Mouse (Mus musculus) splenic B cell, adult 2 months (primary cell): ENCODE data around the gene Opcml.

Experiments
- DNase-seq: peaks from one replicate; pipeline ENCODE4 v3.0.0-alpha.2; 2011; ENCODE audit warnings: low read depth, low spot score
- H3K27me3 ChIP-seq: 2 replicates; pipeline ENCODE4 v1.6.1; 2012; ENCODE audit warnings: mild to moderate bottlenecking, low read length, moderate library complexity, mixed read lengths; ENCODE audit not compliant: control insufficient read depth, poor library complexity, insufficient read depth, severe bottlenecking
- H3K36me3 ChIP-seq: 2 replicates; pipeline ENCODE4 v1.6.1; 2012; ENCODE audit warnings: mild to moderate bottlenecking, low read length, moderate library complexity, mixed read lengths; ENCODE audit not compliant: control insufficient read depth, poor library complexity, insufficient read depth, severe bottlenecking

Gene Opcml

DNA sequence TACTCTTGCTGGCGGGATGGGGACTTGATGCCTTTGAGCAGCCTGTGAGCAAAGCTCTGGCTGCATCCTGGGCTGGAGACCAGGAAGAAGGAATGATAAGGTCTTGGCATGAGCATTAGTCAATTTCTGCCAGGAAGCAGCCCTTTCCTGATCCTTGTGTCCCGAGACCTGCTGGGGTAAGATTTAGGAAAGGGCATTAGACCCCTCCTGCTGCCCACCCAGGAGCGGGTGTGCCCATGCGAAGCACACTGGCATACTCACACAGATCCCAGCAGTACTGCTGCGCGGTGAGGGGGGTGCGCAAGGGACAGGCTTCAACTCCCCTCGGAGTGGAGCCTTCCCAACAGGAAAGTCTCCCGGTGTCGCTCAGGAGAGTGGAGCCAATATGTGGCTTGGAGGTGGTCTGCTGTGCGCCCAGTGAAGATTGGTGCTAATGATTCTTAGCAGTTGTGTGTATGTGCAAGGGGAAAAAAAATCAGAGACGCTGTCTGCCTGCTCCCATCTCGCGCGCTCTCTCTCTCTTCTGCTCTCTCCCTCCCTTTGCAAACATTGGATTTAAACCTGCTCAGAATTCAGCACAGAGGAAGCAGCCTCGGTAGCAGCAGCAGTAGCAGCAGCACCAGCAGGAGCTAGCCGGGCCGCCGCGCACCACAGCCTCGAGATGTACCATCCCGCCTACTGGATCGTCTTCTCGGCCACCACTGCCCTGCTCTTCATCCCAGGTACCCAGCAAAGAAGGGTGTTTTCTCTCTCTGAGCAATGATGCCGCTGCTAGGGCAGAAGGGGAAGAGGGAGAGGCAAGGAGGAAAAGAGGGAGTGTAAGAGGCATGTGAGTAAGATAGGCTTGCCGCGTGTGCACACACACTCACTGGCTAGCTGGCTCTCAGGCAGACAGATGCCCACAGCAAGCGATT, at the start of gene Opcml:
Gene Opcml (plus strand): TSS at position 51 of the 914 bp plus-strand sequence.
- Histone ChIP-seq H3K36me3 (no peaks in the 10 kb centered on the region), H3K27me3 (no peaks in the 10 kb centered on the region)
- no peak for DNase-seq

DNA sequence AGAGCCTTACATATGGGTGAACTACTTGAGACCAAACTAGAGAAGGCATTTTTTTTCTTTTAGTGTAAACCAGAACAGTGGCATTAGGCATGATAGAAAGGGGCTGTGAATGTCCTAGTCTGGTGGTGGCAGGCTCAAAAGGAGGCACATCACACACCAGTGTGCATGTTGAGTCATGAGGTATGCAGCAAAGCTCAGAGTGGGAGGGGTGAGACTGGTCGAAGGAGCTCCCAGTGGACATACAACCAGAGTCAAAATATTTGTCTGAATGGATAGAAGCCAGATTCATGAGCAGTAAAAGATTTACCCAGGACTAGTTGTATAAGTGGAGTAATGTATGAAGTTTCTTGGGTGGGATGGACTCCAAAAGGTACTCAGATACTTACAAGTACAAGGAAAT, 31.9 kb upstream of the Opcml start:
- Histone ChIP-seq H3K27me3 (no peaks in the 10 kb centered on the region), H3K36me3 (no peaks in the 10 kb centered on the region)
- DNase-seq, result no peak

DNA sequence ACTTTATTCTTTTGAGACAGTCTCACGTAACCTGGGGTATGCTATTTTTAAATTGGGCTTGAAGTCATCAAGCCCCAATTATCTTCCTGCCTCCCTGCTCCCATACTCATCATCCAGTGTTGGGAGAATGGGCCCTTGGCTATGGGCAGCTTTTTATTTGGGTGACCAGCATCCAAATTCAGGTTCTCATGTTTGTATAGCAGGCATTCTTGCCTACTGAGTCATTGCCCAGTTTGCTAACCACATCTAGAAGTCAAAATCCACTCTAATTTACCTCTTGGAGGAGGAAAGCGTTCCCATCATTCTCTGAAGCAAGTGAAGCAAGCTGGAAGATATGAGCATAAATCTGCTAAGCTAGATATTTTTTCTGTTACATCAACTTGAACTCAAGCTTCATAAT, 29.4 kb upstream of the Opcml start:
- H3K36me3 ChIP-seq, result no peaks in the 10 kb centered on the region
- no peak for DNase-seq
- no peaks in the 10 kb centered on the region for H3K27me3 ChIP-seq

DNA sequence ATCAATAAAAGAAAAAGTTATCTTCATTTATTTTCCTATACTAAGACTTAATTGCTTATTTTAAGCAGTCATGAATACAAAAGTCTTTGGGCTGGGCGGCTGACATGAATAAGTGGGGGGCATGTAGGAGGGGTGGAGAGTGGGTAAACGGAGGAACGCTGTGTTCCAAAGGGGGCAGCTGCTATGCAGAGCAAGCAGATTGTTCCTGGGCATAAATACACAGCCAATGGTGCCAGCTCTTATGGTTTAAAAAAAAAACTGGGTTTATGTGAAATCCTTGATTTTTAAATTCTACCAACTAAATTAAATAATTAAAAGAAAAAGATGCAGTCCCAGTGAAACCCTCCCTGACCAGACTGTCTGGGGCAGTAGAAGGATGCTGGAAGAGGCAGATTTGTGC, 24.1 kb upstream of the Opcml start:
- no peaks in the 10 kb centered on the region for H3K36me3 ChIP-seq

DNA sequence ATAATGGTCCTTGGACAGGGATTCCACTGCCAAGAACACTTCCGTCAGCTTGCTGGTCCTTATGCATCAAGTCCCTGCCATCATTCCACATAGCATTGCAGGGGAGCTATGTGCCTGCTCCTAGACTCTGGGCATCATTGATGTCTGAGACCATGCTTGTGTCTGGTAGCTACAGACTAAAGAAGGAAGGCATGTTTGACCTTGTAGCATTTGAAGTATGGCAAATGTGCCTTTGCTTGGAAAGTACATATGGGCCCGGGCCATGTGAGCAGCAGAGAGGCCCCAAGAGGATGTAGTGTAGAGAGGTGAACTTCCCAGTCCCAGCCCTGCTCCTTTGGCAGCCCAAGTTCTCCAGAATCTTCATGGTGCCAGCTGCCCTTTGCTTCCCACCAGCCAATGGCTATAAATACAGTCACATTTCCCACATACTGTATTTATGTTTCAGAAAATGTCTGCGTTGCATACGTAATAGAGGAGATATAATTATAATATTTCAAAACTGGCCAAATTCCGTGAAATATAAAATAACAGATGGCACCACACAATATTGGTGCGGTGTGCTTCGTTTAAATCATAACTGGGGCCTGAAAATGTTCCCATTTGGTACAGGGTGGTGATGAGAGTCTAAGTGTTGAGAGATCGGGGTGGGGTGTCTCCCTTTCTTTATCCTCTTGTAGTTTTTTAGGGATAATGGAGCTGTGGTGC, 23.2 kb upstream of the Opcml start:
- no peaks in the 10 kb centered on the region for H3K27me3 ChIP-seq
- no peaks in the 10 kb centered on the region for H3K36me3 ChIP-seq
- DNase-seq, result no peak

More for the DNA sequence above, 24.1 kb upstream of the Opcml start:
- no peak for DNase-seq
- no peaks in the 10 kb centered on the region for H3K27me3 ChIP-seq

DNA sequence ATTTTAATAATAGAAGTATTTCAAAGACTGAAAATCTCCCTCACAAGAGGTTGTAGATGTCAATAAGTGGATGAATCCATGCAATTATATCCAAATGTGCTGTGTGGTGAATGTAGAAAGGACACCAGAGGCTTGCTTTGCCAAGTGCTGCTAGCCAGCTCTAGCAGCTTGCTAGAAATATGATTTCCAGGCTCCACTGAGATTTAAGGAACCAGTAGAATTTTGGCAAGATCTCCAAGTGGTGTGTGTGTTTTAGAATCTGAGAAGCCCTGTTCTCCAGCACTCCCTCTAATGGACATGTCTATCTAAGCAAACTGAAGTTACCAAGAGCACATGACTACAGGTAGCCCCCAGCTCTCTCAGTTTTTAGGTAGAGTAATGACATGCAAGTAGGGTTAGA, 21.8 kb upstream of the Opcml start:
- Histone ChIP-seq H3K27me3 (no peaks in the 10 kb centered on the region), H3K36me3 (no peaks in the 10 kb centered on the region)
- no peak for DNase-seq

DNA sequence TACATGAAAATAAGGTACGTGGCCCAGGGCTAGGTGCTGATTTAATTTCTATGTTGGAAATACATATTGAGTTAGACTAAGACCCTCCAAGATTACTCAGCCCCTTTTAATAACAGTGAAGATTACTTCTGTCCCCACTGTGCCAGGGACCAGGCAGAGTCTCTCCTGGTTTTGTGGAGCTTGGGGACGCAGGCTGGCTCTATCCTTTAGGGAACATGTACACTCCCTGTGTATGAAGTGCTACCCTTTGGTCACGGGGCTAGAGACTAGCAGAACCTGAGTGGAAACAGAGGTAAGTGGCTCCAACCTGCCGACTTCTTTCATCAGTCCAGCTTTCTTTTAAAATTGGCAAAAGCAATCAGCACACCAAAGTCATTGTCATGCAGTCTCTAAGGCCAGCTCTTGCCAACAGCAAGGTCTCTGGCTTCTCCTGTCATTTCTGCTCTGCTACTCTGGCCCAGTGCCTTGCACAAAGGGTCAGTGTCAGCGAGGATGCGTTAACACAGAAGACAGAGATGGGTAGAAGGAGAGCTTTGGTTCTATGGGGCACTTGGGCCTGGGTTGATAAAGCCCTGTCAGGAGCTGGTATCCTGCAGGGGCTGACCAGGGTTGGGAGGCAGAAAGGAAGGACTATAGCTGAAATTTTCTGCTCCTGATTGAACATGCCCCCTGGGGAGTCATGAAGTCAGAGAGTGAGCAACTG, 9.1 kb upstream of the Opcml start:
- Histone ChIP-seq H3K27me3 (no peaks in the 10 kb centered on the region), H3K36me3 (no peaks in the 10 kb centered on the region)
- DNase-seq, result no peak

DNA sequence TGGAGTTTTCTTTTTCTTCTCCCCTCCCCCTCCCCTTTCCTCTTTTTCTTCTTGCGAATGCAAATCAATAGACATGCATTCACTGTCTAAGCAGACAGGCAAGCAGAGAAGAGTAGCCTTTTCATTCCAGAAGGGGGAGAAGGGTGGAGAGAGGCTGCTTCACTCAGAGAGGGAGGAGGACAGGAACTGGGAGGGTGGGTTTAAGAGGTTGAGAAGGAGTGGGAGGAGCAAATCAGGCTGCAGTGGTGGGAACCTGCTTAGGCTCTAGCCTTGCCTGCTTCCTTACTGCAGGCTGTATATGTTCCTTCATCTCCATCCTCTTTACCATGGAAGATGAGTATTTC, 8.6 kb upstream of the Opcml start:
- H3K27me3 ChIP-seq, result no peaks in the 10 kb centered on the region
- no peaks in the 10 kb centered on the region for H3K36me3 ChIP-seq
- DNase-seq, result no peak

DNA sequence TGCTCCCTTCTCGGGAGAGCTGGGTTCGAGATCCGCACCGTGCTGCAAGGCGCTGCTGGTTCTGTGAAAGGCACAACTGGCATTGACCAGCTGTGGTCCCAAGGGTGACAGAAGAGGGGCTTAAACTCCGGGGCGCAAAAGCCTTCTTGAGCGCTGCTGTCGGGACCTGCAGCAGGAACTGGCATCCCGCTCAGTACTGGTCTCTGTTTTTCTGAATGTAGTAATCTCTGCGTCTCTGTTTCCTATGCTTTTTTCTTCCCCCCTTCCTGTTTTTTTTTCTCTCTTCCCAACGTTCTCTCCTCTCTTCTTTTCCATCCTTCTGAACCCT, 1.0 kb downstream of the Opcml start:
- no peak for DNase-seq
- no peaks in the 10 kb centered on the region for H3K36me3 ChIP-seq
- H3K27me3 ChIP-seq, result no peaks in the 10 kb centered on the region

DNA sequence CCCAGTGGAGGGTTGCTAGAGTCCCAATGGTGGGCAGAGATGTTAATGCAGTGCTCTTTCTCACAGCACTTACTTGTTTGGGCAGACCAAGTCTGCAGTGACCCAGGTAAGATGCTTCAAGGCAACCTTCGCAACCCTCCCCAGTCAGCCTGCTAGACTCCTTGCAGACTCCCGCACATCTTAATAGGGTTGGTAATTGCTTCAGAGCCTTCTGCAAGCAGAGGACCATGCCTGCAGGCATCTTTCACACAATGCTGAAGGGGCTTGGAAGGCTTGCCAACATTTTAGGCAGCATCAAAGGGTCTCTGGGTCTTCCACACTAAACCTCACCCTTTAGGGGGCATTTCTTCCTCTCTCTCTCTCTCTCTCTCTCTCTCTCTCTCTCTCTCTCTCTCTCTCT, 1.7 kb downstream of the Opcml start:
- Histone ChIP-seq H3K27me3 (no peaks in the 10 kb centered on the region), H3K36me3 (no peaks in the 10 kb centered on the region)
- DNase-seq, result no peak

DNA sequence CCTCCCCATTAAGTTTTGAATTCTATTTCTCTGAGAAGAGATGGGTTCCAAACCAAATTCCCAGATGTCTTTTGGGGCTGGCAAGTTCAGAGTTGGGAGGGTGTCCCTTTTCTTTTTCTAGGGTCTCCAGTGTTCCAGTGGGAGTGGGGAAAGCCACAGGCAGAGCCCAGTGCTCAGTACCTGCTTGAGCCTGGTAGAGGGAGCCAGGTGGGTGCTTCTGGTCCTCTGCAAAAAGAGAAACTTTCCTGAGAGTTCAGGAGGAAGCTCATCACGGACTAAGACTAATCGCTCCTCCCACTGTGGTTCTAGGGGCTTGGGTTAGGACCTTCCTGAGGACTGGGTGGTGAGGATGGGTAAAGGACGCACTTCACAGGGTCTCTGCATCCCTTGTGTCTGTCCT, 2.4 kb downstream of the Opcml start:
- no peaks in the 10 kb centered on the region for H3K27me3 ChIP-seq
- no peak for DNase-seq
- no peaks in the 10 kb centered on the region for H3K36me3 ChIP-seq

DNA sequence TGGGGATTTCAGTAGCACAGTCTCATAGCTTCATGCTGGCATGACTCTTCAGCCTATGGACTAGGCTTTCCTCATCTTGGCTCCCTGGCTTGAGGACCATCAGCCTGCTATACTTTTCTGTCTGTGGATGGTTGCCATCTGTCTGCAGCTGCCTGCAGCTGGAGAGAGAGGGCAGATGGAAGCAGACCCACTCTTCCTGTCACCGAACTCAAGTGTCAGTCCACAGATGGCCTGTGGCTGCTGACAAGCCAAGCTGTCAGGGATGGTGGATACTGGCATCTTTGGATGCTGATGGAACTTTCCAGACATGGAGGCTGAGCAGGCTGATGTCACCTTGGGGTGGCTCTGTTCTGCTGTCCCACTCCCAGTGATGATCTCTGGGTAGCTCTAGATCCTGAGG, 6.0 kb downstream of the Opcml start:
- H3K36me3 ChIP-seq, result no peaks in the 10 kb centered on the region
- H3K27me3 ChIP-seq, result no peaks in the 10 kb centered on the region
- no peak for DNase-seq

DNA sequence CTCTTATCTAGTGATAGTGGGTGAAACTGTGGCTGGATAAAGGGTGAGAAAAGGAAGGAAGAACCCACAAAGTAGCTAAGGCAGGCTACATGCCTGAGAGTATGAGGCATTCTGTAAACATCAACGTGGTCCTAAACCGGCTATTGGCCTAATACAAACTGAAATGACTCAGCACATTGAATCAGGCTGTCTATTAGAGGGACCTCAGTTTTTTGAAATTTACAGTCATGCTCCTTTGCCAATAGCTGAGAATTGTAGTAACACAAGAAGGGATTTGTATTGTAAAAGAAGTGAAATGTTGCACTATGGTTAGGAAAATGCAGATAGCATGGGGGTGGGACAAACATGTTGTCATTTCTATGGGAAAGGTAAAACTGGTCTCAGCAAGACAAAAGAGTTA, 10.4 kb downstream of the Opcml start:
- no peaks in the 10 kb centered on the region for H3K27me3 ChIP-seq
- no peak for DNase-seq
- no peaks in the 10 kb centered on the region for H3K36me3 ChIP-seq

DNA sequence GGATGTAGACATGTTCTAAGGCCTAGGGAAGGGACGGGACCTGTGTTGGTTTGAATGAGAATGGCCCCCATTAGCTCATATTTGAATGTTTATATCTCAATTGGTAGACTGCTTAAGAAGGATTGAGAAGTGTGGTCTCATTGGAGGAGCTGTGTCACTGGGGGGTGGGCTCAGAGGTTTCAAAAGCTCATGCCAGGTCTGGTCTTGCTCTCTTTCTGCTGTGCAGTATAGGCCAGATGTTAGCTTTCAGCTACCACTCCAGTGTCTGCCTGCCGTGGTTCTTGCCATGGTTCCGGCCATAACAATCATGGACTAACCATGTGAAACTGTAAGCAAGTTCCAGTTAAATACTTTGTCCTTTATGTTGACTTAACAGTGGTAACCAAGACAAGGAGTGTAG, 11.2 kb downstream of the Opcml start:
- DNase-seq, result no peak

DNA sequence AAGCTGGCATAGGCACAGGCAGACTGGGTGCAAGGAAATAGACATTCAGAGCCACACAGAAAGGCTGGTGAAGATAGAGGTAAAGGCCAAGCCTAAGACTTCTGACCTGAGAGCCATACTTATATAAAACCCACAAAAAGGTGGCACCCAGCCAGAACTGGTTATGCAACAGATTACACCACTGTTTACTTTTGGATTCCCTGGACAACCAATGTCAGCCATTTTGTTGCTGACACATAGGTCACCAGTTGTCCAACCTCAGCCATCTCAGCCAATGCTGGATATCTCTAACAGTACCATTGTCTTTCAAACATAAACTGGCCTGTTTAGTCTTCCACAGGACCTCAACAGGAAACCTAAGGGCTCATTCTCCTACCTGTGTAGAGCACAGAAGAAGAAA, 11.8 kb downstream of the Opcml start:
- no peaks in the 10 kb centered on the region for H3K27me3 ChIP-seq
- DNase-seq, result no peak
- no peaks in the 10 kb centered on the region for H3K36me3 ChIP-seq

More for the DNA sequence above, 11.2 kb downstream of the Opcml start:
- H3K27me3 ChIP-seq, result no peaks in the 10 kb centered on the region
- H3K36me3 ChIP-seq, result no peaks in the 10 kb centered on the region
